Mouse (Mus musculus) spleen, postnatal 4 days (tissue): ENCODE measurements around the gene Washc2.
"Not testable (repeated sequence)": the region's sequence is repeated elsewhere in the genome, so short reads cannot be mapped to it uniquely, and the experiment has no call there.

Experiments
- DNase-seq, 2 experiments: peaks; one replicate each; pipeline ENCODE4 v3.0.0; 2022; ENCODE audit warnings: low spot score in 2 of 2

Washc2 gene

DNA sequence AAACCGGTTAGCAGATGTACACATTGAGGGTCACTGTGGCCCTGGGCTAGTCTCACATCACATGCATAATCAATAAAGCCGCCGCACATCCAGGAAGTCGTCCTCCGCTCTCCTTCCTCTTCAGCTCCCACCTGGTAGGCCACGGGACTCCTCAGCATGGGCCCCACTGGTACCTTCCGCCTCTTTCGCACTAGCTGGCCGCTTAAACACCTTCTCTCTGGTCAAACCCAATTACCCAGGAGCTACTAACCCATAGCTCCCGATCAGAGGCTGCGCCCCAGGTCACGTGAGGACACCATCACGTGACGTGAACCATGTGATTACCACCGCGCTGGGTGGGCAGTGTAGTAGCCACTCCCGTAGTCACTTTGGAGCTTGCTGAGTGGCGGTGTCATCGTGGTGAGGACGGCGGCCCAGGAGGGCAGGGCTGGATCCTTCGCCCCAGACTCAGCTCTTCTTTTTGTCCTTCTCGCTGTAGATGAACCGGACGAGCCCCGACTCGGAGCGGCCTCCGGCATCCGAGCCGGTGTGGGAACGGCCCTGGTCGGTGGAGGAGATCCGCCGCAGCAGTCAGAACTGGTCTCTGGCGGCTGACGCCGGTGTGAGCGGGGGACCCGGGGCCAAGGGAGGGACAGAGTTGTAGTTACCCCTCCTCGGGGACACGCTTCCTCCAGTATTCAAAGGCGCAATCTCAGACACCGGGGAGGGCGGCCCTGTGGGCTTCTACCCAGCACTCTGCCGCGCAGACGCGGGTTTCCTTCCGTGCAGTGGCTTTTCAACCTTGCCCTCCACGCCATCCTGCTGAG, at the start of gene Washc2:
Gene Washc2, plus strand, starts transcription at position 310 of the 806 bp plus-strand sequence.
- peak; percentile 90 to 94 for DNase-seq

DNA sequence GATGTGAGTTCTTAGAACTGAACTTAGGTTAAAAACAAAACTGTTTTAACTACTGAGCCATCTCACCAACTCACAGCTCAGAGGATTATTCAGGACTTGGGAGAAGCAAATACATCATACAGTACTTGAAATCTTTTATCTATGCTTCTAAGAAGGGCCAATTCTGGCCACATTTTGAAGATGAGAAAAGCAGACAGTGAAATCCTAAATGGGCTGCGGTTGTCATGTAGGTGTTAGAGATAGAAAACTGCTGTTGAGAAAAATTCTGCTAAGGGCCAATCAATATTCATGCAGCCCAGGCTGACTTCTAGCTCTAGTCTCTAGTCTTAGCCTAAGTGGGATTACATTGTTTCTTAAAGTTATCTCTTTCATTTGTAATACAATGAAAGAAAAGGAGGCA, 41.5 kb upstream of the Washc2 start:
- DNase-seq = no peak

DNA sequence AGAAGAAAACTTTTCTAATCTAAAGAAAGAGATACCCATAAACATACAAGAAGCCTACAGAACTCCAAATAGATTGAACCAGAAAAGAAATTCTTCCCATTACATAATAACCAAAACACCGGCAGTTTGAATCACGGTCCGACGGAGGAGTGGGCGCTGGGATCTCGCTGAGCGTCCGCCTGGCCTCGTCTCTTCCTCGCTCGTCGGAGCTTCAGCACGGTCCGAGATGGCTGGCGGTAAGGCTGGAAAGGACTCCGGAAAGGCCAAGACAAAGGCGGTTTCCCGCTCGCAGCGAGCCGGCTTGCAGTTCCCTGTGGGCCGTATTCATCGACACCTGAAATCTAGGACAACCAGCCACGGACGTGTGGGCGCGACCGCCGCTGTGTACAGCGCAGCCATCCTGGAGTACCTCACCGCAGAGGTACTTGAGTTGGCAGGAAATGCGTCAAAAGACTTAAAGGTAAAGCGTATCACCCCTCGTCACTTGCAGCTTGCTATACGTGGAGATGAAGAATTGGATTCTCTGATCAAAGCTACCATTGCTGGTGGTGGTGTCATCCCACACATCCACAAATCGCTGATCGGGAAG, 34.2 kb upstream of the Washc2 start:
- not testable (repeated sequence) for DNase-seq

DNA sequence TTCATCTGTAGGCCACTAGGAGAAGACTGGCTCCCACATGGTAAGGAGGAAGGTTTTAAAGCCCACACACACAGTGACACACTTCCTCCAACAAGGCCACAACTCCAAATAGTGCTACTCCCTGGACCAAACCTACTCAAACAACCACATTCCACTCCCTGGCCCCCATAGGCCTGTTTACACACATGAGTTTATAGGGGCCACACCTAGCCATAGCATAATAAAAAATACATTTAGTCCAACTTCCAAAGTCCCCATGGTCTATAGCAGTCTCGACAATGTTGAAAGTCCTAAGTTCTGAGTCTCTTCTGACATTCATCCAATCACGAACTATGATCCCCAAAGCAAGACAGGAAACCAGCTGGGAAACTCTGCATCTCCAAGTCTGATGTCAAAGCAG, 29.5 kb upstream of the Washc2 start:
- no peak for DNase-seq

DNA sequence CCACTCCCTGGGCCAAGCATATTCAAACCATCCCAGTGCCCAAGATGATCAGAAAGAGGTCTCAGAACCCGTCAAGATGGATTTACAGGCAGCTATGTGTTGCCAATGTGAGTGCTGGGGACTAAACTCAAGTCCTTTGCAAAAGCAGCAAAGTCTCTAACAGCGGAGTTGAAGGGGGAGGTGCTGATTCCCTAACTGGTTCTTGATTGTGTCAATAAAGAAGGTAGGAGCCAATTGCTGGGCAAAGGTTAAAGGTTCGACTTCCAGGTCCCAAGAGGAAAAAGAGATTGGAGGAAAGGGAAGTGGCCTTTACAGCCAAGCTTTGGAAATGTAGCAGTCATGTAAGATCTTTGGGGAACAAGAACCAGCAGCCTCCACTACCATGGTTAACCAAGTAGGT, 27.1 kb upstream of the Washc2 start:
- DNase-seq = no peak

DNA sequence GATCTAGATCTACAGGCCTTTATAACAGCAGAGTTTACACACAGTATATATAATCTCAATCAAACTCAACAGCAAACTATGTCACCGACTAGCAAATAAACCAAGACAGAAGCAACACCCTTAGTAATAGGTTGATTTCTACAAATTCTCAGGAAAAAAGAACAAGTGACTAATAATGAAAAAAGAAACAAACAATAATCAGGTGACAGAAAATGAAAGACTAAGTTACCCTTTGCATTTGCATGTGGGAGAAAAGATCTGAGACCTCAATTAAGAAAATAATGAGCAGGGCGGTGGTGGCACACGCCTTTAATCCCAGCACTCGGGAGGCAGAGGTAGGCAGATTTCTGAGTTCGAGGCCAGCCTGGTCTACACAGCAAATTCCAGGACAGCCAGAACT, 24.3 kb upstream of the Washc2 start:
- DNase-seq = no peak

DNA sequence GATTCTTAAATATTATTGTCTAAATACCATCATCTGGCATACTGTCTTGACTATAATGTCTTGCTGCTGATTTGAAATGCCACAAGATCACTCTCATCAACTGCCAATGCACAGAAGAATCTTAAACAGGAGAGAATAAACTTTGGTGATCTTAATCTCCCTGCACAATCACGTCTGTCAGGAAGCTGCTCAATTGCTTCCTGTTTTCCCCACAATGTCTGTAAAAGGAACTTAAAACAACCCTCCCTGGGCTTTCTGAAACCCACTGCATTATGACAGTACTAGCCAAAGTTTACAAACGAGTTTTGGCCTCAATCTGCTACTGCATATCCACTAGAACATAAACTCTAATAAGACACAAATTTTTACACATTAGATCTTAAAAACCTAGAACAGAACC, 21.4 kb upstream of the Washc2 start:
- DNase-seq = no peak

DNA sequence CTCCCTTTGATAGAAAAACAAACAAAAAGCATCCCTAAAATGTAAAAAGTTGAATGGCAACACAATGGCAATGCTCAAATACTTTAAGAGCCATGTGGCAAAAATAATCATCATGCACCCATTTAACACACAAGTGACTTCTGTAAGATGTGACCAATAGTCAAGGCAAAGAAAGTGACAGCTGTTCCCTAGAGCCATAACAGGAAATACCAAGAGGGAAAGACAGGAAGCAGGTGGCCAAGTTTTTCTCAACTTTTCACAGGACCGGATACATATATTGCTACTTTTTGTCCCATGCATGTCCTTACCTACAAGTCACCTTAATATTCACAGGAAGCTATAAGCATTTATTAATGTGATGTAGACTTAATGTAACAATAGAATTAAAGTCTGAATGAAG, 18.4 kb upstream of the Washc2 start:
- DNase-seq = peak in 1 of 2 experiments; percentile 7

DNA sequence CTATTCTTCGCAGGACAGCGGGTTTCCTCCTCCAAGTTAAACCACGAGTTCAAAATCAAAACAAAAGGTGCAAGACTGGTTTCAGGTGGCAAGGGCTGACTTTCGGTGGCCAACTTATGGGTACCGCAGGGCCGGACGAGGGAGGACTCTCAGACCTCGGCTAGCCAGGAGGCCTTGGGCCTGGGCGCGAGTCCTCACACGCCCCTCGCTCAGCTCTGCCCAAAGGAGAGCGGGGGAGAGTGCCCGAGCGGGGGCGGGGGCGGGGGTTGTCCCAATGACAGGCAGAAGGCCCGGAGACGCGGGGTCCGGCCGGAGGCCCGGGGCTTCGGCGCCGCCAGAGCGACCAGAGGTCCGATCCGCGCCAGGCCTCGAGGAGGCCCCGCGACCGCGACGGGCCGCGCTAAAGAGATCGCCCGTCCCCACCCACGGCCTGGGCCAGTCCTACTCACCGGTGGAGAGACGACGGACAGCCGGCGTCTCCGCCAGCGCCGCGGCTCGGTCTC, 15.0 kb upstream of the Washc2 start:
- DNase-seq = no peak

DNA sequence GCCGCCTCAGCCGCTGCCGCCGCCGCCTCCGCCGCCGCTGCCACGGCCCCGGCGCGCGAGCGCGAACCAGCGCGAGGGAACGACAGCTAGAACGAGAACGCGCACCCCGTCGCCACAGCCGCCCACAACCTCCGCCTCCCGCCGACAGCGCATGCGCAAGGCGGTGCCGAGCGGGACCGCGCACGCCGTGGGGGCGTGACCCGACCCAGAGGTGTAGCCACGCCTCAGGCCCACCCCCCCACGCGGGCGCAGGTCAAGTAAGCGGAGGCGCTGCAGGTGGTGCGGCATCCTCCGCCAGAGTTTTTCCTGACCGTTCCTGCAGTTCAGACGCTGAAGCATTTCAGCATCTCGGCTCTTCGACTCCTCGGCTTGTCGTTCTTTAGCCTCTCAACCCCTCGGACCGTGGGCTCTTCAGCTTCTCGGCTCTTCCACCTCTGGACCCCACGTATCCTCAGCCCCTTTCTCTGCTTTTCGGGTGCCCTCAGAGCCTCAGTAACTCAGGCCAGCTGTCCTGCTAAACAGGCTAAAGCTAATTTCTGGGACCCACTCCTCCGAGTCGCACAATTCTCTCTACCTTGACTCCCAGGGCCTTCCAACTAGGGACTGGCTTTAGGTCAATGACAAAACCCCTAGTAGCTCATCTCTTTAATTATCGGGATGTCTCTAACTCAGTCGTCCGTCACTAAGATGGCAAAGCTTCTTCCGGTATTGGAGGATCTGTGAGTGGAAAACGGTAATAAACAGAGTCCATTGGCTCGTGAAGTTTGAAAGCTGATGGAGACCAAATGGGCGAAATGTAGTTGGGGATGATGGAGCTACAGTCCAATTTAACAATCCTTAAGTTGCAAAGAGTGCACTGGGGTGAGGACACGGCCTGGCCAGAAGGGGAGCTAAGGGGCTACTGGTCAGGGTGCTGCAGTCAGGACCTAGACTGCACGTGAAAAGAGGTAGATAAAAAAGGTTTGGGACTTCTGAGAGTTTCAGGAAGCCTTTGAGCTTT, 14.1 kb upstream of the Washc2 start, which contains the start of gene Tmcc1:
Gene Tmcc1, minus strand, starts transcription at position 93 of the 1,000 bp plus-strand sequence.
- DNase-seq = peak; percentile 98 to 99

DNA sequence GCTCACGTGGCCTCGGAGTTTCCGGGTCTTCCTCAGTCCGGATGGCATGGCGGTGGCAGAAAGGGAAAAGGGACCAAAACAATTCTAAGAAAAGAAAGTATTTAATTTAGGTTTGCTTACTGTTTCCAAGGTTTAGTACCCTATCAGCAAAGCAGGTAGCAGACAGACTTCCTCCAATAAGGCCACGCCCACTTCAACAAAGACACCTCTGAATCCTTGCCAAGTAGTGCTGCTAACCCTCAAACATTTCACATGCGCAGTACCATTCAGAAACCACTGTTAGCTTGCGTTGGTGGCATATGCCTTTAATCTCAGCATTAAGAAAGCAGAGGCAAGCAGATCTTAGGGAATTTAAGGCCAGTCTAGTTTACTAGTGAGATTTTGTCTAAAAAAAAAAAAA, 12.0 kb upstream of the Washc2 start:
- no peak for DNase-seq

DNA sequence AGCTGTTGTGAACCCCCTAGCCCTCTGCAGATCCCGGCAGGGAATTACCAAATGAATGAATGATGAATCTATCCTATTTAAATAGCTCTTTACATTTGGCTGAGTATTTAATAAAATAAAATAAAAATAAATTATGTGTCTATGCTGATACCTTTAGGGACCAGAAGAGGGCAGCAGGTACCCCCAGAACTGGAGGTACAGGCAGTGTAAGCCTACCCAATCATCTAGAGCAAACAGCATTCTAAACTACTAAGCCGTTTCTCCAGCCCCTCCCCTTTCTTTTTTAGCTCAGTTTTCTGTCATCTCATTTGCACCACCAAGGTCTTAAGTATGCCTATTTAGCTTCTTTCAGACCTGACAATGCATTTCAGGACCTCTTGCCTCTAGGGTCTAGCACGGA, 9.7 kb upstream of the Washc2 start:
- DNase-seq = no peak

DNA sequence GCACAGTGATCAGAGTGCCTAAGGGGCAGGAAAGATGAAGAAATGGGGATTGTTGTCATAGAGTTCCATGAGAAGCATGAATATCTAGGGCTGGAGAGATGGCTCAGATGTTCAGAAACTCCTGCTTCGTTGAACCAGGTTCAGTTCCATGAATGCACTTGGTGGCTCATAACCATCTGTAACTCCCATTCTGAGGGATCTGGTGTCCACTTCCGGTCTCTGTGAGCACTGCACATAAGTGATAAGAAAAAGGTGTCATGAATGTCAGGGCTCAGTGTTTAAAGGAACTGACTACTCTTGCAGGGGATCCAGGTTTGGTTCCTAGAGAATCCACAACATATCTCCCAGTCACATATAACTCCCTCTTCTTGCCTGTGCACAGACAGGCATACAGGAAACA, 8.2 kb upstream of the Washc2 start:
- DNase-seq = no peak

DNA sequence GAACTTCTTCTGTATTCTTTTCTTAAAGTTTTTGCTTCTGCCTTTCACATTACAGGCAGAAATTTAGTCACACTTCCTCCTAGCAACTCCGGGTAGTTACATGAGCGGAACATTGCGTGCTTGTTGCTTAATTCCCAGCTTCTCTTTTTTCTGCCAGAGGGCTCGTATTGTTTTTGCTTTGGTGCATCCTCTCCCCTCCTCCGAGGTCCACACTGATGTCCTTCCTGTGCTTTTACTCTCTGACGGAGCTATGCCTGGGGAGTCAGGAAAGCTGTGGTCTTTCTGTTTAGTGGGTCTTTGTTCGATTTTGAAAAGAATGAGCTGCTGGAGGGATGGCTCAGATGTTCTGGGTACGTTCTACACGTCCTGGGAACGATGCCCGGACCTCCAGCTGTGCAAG, 19.9 kb downstream of the Washc2 start:
- DNase-seq = no peak

DNA sequence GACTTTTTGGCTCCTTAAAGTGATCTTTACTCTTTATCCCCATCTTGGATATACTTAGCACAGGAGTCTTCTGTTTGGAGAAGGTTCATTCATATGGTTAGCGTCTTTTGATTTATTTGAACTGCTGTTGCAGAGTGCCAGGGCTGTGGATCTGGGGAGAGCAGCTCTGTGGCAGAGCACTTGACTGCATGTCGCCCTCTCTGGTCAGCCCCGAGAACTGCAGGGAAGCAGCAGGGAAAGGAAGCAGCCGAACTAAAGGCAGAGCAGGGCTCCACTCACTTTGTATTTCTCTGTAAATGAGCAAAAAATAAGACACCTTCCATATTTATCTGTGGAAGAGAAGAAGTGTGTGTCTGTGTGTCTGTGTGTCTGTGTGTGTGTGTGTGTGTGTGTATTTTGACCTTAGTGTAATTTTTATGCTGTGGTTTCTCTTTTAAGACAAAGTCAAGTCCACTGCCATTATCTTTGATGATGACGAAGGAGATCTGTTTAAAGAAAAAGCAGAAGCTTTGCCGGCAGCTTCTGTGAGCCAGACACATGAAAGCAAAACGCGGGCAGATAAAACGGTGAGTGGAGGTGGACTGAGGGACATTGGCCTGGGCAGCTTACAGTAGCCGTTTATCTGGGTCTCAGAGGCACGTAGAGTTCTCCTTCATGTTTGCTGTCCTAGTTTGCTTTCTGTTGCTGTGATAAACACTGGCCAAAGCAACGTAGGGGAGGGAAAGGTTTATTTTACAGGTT, 21.1 kb downstream of the Washc2 start:
- DNase-seq = peak; percentile 66 to 87

DNA sequence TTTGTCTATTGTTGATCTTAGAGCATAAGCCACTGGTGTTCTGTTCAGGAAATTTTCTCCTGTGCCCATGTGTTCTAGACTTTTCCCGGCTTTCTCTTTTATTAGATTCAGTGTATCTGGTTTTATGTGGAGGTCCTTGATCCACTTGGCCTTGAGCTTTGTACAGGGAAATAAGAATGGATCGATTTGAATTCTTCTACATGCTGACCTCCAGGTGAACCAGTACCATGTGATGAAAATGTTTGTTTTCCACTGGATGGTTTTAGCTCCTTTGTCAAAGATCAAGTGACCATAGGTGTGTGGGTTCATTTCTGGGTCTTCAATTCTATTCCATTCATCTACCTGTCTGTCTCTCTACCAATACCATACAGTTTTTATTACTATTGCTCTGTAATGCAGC, 27.0 kb downstream of the Washc2 start:
- DNase-seq = not testable (repeated sequence)

DNA sequence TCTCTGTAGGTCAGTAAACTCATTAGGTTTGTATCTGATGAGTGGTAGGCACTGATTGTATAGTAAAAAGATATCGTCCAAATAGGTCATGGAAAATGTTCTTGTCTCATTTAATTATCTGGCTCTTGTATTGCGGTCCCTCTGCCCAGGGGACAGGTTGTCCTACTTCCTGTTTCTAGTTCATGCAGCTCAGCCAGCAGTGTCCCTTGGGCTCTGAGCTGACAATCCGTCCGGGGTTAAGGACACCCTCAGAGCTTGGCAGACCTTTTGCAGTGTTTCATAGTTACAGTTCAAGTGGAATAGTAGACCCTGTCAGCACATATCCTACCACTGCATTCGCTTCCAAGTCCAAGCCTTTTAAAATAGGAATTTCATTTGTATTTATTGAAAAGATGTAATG, 27.5 kb downstream of the Washc2 start:
- no peak for DNase-seq

DNA sequence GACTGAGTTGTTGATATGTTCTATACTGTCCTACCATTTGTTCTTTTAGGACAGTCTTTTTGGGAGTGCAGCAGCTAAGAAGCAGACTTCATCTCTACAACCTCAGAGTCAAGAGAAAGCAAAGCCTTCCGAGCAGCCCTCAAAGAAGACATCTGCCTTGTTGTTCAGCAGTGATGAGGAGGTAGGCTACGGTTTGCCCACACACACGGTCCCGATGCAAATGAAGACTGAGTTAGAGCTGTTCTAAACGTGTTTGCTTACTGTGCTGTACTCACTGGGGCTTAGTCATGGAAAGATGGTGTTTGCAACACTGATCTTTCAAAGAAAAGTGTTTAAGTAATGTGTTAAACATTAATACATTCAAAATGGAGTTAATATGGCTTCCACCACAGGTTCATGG, 30.2 kb downstream of the Washc2 start:
- no peak for DNase-seq

DNA sequence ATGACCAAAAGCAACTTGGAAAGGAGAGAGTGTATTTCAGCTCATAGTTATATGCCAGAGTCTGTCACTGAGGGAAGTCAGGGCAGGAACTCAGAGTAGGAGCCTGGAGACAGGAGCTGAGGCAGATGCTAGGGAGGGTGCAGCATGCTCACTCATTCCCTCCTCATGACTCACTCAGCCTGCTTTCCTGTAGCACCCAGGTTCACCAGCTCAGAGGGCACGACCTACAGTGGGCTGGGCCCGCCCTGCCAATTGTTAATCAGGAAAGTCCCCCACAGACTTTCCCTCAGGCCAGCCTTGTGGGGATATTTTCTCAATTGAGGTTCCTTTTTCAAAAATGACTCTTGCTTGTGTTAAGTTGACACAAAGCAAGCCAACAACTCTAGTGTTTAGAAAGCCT, 32.5 kb downstream of the Washc2 start:
- DNase-seq = no peak

DNA sequence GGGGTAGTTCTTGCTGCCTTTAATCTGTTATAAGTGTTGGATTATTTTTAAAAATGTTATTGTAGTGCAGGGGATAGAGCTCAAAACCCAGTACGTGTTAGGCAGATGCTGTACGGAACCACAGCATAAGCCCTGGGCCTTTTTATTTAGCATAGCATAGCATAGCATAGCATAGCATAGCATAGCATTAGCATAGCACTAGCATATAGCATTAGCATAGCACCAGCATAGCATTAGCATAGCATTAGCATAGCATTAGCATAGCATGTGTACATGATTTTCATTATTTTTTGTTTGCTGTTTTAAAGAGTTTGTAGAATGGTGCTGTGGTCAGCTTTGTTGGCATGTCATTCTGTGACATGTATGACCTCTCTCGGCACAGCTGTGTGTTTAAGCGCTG, 51.8 kb downstream of the Washc2 start:
- no peak for DNase-seq

DNA sequence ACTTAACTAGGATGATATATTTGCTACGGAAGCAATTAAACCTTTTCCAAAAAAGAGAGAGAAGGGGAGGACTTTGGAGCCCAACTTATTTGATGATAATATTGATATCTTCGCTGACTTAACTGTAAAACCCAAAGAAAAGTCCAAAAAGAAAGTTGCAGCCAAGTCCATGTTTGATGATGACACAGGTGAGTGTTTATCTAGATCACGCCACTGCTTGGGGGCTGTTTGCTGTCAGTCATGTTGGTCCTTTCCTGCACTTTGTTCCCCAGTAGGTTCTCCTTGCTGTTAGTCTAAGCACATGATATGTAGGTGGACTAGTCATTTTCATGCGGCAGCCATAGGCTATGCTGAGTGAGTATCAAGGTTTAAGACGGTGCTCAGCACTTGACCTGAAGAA, 52.6 kb downstream of the Washc2 start:
- no peak for DNase-seq
